Mouse (Mus musculus): ENCODE measurements at regions not wholly inside any gene's neighbourhood (a gene's known extent, or its start where the extent isn't known, plus 50 kb on each side); places are given as distances from the start of the nearest gene placed in this dataset.

DNA sequence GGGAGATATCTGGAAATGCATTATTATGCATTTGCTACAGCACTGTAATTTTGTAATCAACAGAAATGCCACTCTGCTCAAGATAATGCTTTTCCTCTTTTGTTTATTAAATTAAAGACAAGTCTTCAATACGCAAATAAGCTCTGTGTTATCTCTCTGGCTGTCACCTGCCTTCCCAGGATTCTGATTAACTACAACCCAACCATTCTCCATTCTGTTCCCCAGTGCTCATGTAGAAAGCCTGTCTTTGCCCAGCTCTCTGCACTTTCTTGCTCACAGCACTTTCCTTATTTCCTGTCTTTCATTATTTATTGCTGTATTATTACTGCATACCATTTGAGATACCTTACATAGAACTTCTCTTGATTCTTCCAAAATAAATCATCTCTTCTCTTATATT, 525.6 kb downstream of the Cd109 start:
- no peak overlapping the region for H3K4me3 ChIP-seq (replicated peaks)
- H3K4me2 ChIP-seq (replicated peaks), result no peak overlapping the region
- H3K9me3 ChIP-seq (replicated peaks), result no peaks in the 10 kb centered on the region
- H3K4me1 ChIP-seq, result no peaks in the 10 kb centered on the region
- no peaks in the 10 kb centered on the region for H3K27me3 ChIP-seq
- ATAC-seq (ENCODE audit: insufficient number of reproducible peaks, low FRiP score, low TSS enrichment, low read depth), result no peak
- 58% methylated on average over 1 of the region's 1 CpGs for WGBS
- no peaks in the 10 kb centered on the region for H3K36me3 ChIP-seq
- no peak overlapping the region for H3K9ac ChIP-seq
- H3K27ac ChIP-seq (replicated peaks), result no peak overlapping the region

DNA sequence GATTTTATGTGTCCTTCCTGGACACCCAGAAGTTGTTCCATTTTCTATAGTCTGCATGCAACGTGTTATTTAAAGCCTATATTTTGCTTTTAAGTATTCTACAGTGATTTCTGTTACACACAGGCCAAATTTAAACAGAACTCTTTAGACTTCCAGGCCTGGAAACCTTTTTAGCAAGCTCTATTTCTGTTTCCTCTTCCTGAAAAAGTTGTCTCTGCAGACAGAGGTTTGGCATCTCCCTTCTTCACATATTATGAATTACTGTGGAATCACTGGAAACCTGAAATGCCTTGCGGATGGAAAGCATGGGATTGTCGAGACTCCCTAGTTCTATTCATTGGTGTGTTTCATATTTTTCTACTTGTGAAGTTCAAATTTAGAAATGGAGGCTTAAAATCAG, 530.7 kb downstream of the Cd109 start:
- H3K27me3 ChIP-seq, result no peaks in the 10 kb centered on the region
- no peaks in the 10 kb centered on the region for H3K9me3 ChIP-seq (replicated peaks)
- H3K27ac ChIP-seq (replicated peaks), result no peak overlapping the region
- H3K36me3 ChIP-seq, result no peaks in the 10 kb centered on the region
- WGBS, result 71% methylated on average over 3 of the region's 3 CpGs
- H3K4me3 ChIP-seq (replicated peaks), result no peak overlapping the region
- no peak overlapping the region for H3K4me2 ChIP-seq (replicated peaks)
- H3K4me1 ChIP-seq, result no peaks in the 10 kb centered on the region
- ATAC-seq (ENCODE audit: insufficient number of reproducible peaks, low FRiP score, low TSS enrichment, low read depth), result no peak
- H3K9ac ChIP-seq, result no peak overlapping the region

DNA sequence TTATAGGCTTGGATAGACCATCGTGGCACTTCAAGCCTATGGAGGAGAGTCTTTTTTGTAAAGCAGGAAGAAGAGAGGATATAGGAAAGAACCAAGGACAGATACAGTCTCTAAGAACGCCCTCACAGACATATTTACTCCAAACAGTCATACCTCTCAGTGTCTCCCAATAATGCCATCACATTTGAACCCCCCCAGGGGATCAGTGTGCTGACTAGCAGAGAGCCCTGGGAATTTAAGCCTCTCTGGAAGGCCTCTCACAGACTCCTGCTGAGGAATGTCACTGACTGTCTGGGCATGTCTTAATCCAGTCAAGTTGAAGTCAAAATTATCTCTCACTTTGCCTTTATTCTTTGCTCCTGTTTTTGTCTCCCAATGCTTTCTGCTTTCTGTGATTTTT, 550.2 kb downstream of the Cd109 start:
- H3K27me3 ChIP-seq, result no peaks in the 10 kb centered on the region
- H3K36me3 ChIP-seq, result no peaks in the 10 kb centered on the region
- H3K4me3 ChIP-seq (replicated peaks), result no peak overlapping the region
- 47% methylated on average over 2 of the region's 2 CpGs for WGBS
- no peaks in the 10 kb centered on the region for H3K4me1 ChIP-seq
- H3K9ac ChIP-seq, result no peak overlapping the region
- no peak overlapping the region for H3K4me2 ChIP-seq (replicated peaks)
- H3K27ac ChIP-seq (replicated peaks), result peak overlapping the region; percentile 44; the same call in 1 of the 2 replicates
- no peaks in the 10 kb centered on the region for H3K9me3 ChIP-seq (replicated peaks)
- no peak for ATAC-seq (ENCODE audit: insufficient number of reproducible peaks, low FRiP score, low TSS enrichment, low read depth)

DNA sequence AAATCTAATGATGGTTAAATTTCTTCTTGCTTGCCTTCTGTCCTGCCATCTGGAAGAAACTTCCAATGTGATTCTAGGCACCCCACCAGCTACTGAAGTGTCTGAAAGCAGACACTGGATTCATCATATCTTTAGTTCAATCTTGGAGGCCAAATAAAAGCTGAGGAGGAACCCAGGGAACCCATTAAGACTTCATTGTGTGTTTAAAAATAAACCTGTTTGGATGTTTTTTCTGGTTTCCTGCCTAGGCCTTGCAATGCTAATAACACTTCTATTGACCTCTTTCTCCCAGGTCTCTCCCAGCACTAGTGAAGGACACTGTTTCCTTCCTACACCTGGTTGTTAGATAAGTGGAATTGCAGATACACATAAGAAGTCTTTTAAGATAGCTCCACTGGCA, 545.6 kb downstream of the Col12a1 start:
- H3K4me2 ChIP-seq (replicated peaks), result no peak overlapping the region
- H3K9me3 ChIP-seq (replicated peaks), result no peaks in the 10 kb centered on the region
- no peaks in the 10 kb centered on the region for H3K4me1 ChIP-seq
- ATAC-seq (ENCODE audit: insufficient number of reproducible peaks, low FRiP score, low TSS enrichment, low read depth), result no peak
- H3K4me3 ChIP-seq (replicated peaks), result no peak overlapping the region
- no peak overlapping the region for H3K27ac ChIP-seq (replicated peaks)
- H3K36me3 ChIP-seq, result no peaks in the 10 kb centered on the region
- H3K9ac ChIP-seq, result no peak overlapping the region
- no peaks in the 10 kb centered on the region for H3K27me3 ChIP-seq

DNA sequence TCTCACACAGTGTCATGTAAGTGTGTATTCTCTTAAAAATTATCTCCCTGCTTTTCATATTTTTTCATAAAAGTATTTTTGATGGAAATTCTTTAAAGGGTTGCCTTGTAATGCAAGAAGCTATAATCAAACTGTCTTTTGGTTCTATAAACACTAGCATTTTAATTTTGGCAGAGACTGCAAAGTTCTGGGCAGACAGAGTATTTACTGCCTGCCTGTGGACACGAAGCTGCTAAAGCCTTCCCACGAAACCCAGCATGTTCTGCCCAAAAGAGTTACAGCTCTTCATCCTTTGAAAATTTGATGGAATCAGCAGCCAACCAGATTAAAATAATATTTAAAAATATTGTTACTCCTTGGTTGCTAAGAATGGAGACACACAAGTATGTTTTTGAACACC, 538.7 kb downstream of the Col12a1 start:
- Histone ChIP-seq H3K4me2 (replicated peaks) (no peak overlapping the region), H3K9ac (no peak overlapping the region), H3K36me3 (no peaks in the 10 kb centered on the region), H3K9me3 (replicated peaks) (no peaks in the 10 kb centered on the region), H3K27me3 (no peaks in the 10 kb centered on the region), H3K27ac (replicated peaks) (no peak overlapping the region), H3K4me1 (no peaks in the 10 kb centered on the region), H3K4me3 (replicated peaks) (no peak overlapping the region)
- 79% methylated on average over 2 of the region's 2 CpGs for WGBS
- no peak for ATAC-seq (ENCODE audit: insufficient number of reproducible peaks, low FRiP score, low TSS enrichment, low read depth)

DNA sequence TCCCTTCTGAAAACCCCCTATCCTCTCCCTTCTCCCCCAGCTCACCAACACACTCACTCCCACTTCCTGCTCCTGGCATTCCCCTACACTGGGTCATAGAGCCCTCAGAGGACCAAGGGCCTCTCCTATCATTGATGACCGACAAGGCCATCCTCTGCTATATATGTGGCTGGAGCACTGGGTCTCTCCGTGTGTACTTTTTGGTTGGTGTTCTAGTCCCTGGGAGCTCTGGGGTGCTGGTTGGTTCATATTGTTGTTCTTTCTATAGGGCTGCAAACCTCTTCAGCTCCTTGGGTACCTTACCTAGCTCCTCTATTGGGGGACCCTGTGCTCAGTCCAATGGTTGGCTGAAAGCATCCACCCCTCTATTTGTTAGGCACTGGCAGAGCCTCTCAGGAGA, 523.2 kb downstream of the Col12a1 start:
- no peak overlapping the region for H3K27ac ChIP-seq (replicated peaks)
- ATAC-seq (ENCODE audit: insufficient number of reproducible peaks, low FRiP score, low TSS enrichment, low read depth), result no peak
- H3K9me3 ChIP-seq (replicated peaks), result no peaks in the 10 kb centered on the region
- H3K27me3 ChIP-seq, result no peaks in the 10 kb centered on the region
- no peaks in the 10 kb centered on the region for H3K36me3 ChIP-seq
- no peak overlapping the region for H3K9ac ChIP-seq
- H3K4me2 ChIP-seq (replicated peaks), result no peak overlapping the region
- 92% methylated on average over 2 of the region's 2 CpGs for WGBS
- H3K4me1 ChIP-seq, result no peaks in the 10 kb centered on the region
- no peak overlapping the region for H3K4me3 ChIP-seq (replicated peaks)

DNA sequence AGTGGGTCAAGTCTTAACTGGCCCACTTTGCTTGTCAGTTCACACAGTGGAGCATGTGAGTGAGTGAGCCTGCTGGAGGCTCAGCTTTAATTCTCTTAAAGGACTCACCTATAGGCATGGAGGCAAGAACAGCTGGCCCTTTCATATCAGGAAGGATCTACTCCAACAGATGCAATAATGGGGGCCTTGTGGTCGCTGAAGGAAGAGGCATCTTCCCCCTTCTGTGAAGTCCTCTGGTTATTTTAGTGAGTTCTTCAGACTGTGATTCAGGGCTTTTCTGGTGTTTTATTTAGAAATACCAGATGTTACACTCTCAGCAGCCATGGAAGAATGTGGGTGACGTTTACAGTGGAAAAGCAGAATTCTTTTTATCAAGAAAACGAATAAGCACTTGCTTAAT, 516.9 kb downstream of the Col12a1 start:
- Histone ChIP-seq H3K9me3 (replicated peaks) (no peaks in the 10 kb centered on the region), H3K9ac (no peak overlapping the region), H3K36me3 (no peaks in the 10 kb centered on the region), H3K27me3 (no peaks in the 10 kb centered on the region), H3K4me2 (replicated peaks) (no peak overlapping the region), H3K27ac (replicated peaks) (no peak overlapping the region), H3K4me1 (no peaks in the 10 kb centered on the region), H3K4me3 (replicated peaks) (no peak overlapping the region)
- no peak for ATAC-seq (ENCODE audit: insufficient number of reproducible peaks, low FRiP score, low TSS enrichment, low read depth)
- 35% methylated on average over 3 of the region's 3 CpGs for WGBS

DNA sequence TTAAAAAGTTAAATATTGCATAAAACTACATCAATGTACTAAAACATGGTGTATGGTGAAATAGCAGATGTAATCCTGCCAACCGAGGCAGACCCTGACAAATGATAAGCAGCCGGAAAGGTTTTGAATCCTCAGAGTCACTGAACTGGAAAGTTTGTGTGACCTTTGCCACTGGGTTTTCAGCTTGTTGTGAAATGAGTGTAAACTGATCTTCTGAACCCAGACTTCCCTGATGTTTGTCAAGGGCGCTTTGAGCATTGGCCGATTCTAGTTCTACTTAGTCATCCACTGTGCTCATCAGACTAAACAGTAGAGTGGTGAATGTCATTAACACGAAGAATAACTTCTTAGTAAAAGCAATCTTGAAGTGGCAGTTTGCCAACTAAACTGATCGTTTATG, 505.3 kb downstream of the Col12a1 start:
- Histone ChIP-seq H3K4me2 (replicated peaks) (no peak overlapping the region), H3K36me3 (no peaks in the 10 kb centered on the region), H3K4me1 (0 out of 2 replicates have a peak, but pooled peaks cover 3% of the 10 kb centered on the region), H3K9ac (no peak overlapping the region), H3K4me3 (replicated peaks) (no peak overlapping the region), H3K27ac (replicated peaks) (no peak overlapping the region), H3K9me3 (replicated peaks) (no peaks in the 10 kb centered on the region), H3K27me3 (no peaks in the 10 kb centered on the region)
- 35% methylated on average over 6 of the region's 6 CpGs for WGBS
- no peak for ATAC-seq (ENCODE audit: insufficient number of reproducible peaks, low FRiP score, low TSS enrichment, low read depth)

DNA sequence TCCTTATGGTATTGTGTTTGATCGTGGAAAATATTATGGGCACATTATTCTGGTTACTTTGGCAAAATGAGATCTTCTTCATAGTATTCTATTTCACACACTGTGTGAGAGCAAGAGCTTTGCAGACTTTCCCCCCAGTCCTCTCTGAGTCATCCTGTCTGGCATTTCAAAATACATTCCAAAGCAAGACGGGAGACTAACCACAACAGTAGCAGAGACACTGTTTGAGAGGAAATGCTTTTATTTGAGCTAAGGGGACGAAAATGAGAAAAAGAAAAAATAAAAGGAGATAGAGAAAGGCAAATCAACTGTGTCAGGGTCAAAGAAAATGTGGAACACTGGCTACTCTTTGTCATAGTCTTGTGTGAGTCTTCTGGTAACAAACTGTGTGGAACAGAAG, 502.6 kb downstream of the Col12a1 start:
- Histone ChIP-seq H3K27ac (replicated peaks) (peak overlapping the region; percentile 45), H3K9me3 (replicated peaks) (no peaks in the 10 kb centered on the region), H3K9ac (no peak overlapping the region), H3K4me3 (replicated peaks) (no peak overlapping the region), H3K36me3 (no peaks in the 10 kb centered on the region), H3K4me1 (0 out of 2 replicates have a peak, but pooled peaks cover 3% of the 10 kb centered on the region), H3K4me2 (replicated peaks) (no peak overlapping the region), H3K27me3 (no peaks in the 10 kb centered on the region)
- 13% methylated on average over 3 of the region's 3 CpGs for WGBS
- ATAC-seq (ENCODE audit: insufficient number of reproducible peaks, low FRiP score, low TSS enrichment, low read depth), result no peak

DNA sequence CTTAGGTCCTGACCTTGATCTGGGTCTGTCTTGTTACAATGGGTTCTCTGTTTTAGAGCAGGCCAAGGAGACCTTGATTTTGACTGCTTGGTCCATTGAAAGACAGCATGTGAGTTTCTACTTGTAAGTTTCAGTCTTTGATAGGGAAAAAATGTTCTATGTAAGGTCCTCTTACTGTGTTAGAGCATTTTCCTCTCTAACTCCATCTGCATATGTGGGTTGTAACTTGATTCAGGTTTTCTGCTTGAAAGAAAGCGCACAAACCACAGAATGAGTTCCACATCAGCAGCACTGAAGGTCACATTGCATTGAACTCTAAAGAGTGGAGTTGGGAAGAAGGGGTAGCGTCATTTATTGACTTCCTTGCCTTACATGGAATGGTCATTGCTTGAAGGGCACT, 502.2 kb downstream of the Col12a1 start:
- no peak for ATAC-seq (ENCODE audit: insufficient number of reproducible peaks, low FRiP score, low TSS enrichment, low read depth)
- Histone ChIP-seq H3K27ac (replicated peaks) (peak overlapping the region; percentile 45), H3K4me3 (replicated peaks) (no peak overlapping the region), H3K4me2 (replicated peaks) (no peak overlapping the region), H3K27me3 (no peaks in the 10 kb centered on the region), H3K4me1 (0 out of 2 replicates have a peak, but pooled peaks cover 3% of the 10 kb centered on the region), H3K9ac (no peak overlapping the region), H3K36me3 (no peaks in the 10 kb centered on the region), H3K9me3 (replicated peaks) (no peaks in the 10 kb centered on the region)
- WGBS, result 73% methylated on average over 2 of the region's 2 CpGs

DNA sequence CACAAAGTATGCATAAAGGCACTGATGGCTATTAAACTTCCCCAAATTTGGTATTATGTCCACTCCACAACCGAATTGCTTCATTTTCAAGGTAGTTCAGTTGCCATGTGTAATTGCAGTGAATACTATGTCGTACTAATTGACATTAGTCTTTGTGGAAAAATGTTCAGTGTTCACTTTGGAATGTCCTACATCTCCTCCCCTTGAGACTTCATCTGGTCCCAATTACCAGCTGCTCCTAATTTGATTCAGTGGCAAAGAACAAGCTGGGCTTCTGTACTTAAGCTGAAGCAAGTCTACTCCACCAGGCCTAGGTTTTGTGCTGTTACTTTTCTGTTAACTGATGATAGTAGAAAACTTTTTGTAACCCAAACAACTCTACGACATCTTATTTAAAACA, 485.6 kb downstream of the Col12a1 start:
- no peak for ATAC-seq (ENCODE audit: insufficient number of reproducible peaks, low FRiP score, low TSS enrichment, low read depth)
- Histone ChIP-seq H3K4me2 (replicated peaks) (no peak overlapping the region), H3K4me1 (no peaks in the 10 kb centered on the region), H3K27me3 (no peaks in the 10 kb centered on the region), H3K9ac (no peak overlapping the region), H3K27ac (replicated peaks) (no peak overlapping the region), H3K9me3 (replicated peaks) (no peaks in the 10 kb centered on the region), H3K4me3 (replicated peaks) (no peak overlapping the region), H3K36me3 (no peaks in the 10 kb centered on the region)
- WGBS, result 24% methylated on average over 3 of the region's 3 CpGs

DNA sequence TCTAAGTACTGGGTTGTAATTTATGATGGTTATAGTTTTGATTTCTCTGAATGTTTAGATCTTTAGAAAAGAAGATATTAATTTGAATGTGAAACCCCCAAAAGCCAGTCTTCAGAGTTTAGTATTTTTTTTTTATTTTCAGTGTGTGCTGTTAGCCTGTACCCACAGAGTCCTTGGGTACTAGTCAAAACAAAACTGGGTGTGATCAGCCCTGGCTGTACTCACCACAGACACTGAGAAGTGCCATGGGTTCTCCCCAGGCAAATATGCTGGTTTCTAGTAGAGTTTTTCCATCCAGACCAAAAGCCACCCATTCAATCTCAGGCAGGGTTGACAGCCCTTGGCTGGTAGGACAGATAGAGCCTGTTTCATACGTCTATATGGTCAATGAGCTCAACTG, 484.9 kb downstream of the Col12a1 start:
- no peak for ATAC-seq (ENCODE audit: insufficient number of reproducible peaks, low FRiP score, low TSS enrichment, low read depth)
- H3K27me3 ChIP-seq, result no peaks in the 10 kb centered on the region
- H3K36me3 ChIP-seq, result no peaks in the 10 kb centered on the region
- H3K9me3 ChIP-seq (replicated peaks), result no peaks in the 10 kb centered on the region
- 66% methylated on average over 1 of the region's 1 CpGs for WGBS
- no peak overlapping the region for H3K27ac ChIP-seq (replicated peaks)
- no peak overlapping the region for H3K9ac ChIP-seq
- no peak overlapping the region for H3K4me3 ChIP-seq (replicated peaks)
- H3K4me2 ChIP-seq (replicated peaks), result no peak overlapping the region
- no peaks in the 10 kb centered on the region for H3K4me1 ChIP-seq
